Mouse (Mus musculus) layer of hippocampus, adult 18-20 months (tissue): Measurements from ENCODE around the gene Pwwp2b. TPM values are rescaled to one million over a fixed set of nuclear protein-coding genes. Genes with fewer than 3 reads are reported as not detected.
A peak's percentile ranks its signal among the peaks of the same experiment; 100 is the strongest.

ENCODE experiments used
- DNase-seq, 2 experiments: peaks; one replicate each; pipeline ENCODE4 v3.0.0; 2022; ENCODE audit warnings: low spot score in 2 of 2
- long read RNA-seq: library from polyadenylated mRNA; stranded (forward); transcript quantifications from one replicate; pipeline ENCODE4 v2.0.0, GENCODE M21; 2021
- total RNA-seq, 2 experiments: library from RNA; stranded (reverse); gene quantifications; 2 replicates each; pipeline ENCODE4 v1.2.3; 2021

The Pwwp2b gene
- total RNA-seq: 10 to 100 TPM; 31.5 to 35.9 TPM
- long read RNA-seq, full-length matches to known transcripts: 85 of 90 reads
- long read RNA-seq, partial matches to known transcripts: 3 of 90 reads
- long read RNA-seq, other reads (novel, unspliced or antisense): 2 of 90 reads

- peak; percentile 49 to 74 for DNase-seq
Observed at GRCm38 (mm10) chr7:139247881-139248614, at the start of gene Pwwp2b. TSS of gene Pwwp2b (plus strand) at chr7:139248482.

GRCm38 (mm10) chr7:139200108-139200507 lies 48.2 kb upstream of the Pwwp2b start:
- peak; percentile 56 to 86 for DNase-seq

- DNase-seq: no peak
Observed at GRCm38 (mm10) chr7:139201209-139201608, 47.1 kb upstream of the Pwwp2b start.

- DNase-seq: no peak
Observed at GRCm38 (mm10) chr7:139208023-139208772, 40.1 kb upstream of the Pwwp2b start.

GRCm38 (mm10) chr7:139208773-139209095 lies 39.5 kb upstream of the Pwwp2b start:
- DNase-seq: no peak

GRCm38 (mm10) chr7:139211761-139212160 lies 36.5 kb upstream of the Pwwp2b start:
- DNase-seq: no peak

- peak; percentile 99 for DNase-seq
Observed at GRCm38 (mm10) chr7:139212754-139213745, 35.2 kb upstream of the Pwwp2b start, which contains the start of the genes Lrrc27 and Stk32c. TSS of gene Lrrc27 (plus strand) at chr7:139212988. TSS of gene Stk32c (minus strand) at chr7:139213307.

- no peak for DNase-seq
Observed at GRCm38 (mm10) chr7:139213751-139214150, 34.5 kb upstream of the Pwwp2b start.

- DNase-seq: no peak
Observed at GRCm38 (mm10) chr7:139214160-139214559, 34.1 kb upstream of the Pwwp2b start.

- DNase-seq: no peak
Observed at GRCm38 (mm10) chr7:139214596-139215340, 33.5 kb upstream of the Pwwp2b start.

- no peak for DNase-seq
Observed at GRCm38 (mm10) chr7:139215516-139215915, 32.8 kb upstream of the Pwwp2b start.

- DNase-seq: no peak
Observed at GRCm38 (mm10) chr7:139215946-139216345, 32.3 kb upstream of the Pwwp2b start.

- DNase-seq: no peak
Observed at GRCm38 (mm10) chr7:139216464-139216863, 31.8 kb upstream of the Pwwp2b start.

GRCm38 (mm10) chr7:139217046-139217445 lies 31.2 kb upstream of the Pwwp2b start:
- DNase-seq: no peak

- no peak for DNase-seq
Observed at GRCm38 (mm10) chr7:139218641-139219415, 29.5 kb upstream of the Pwwp2b start.

- no peak for DNase-seq
Observed at GRCm38 (mm10) chr7:139219486-139219885, 28.8 kb upstream of the Pwwp2b start.

GRCm38 (mm10) chr7:139220303-139220702 lies 28.0 kb upstream of the Pwwp2b start:
- DNase-seq: no peak

- DNase-seq: no peak
Observed at GRCm38 (mm10) chr7:139221072-139221471, 27.2 kb upstream of the Pwwp2b start.

- no peak for DNase-seq
Observed at GRCm38 (mm10) chr7:139221856-139222255, 26.4 kb upstream of the Pwwp2b start.
